Mouse (Mus musculus) gastrocnemius, postnatal 4 days (tissue): ENCODE data around the gene 4930452B06Rik. TPM values are rescaled to one million over a fixed set of nuclear protein-coding genes. Genes with fewer than 3 reads are reported as not detected.

Experiments
- DNase-seq, 2 experiments: peaks; one replicate each; pipeline ENCODE4 v3.0.0; 2021 to 2022; ENCODE audit warnings: low spot score in 2 of 2, mixed read lengths in 2 of 2
- total RNA-seq, 2 experiments: library from RNA; stranded (reverse); gene quantifications; 2 replicates each; pipeline ENCODE4 v1.2.3; 2021

Gene 4930452B06Rik
- total RNA-seq, 2 experiments from 2014 or later, result 2.1 to 2.7 TPM

- DNase-seq, result no peak
These were observed 130.0 kb downstream of the 4930452B06Rik start for GRCm38 (mm10) chr14:8536024-8536423.

- DNase-seq, result no peak
These were observed 140.8 kb downstream of the 4930452B06Rik start for GRCm38 (mm10) chr14:8525232-8525631.

GRCm38 (mm10) chr14:8517681-8518080, 148.4 kb downstream of the 4930452B06Rik start:
- no peak for DNase-seq

- DNase-seq, result no peak
These were observed 152.0 kb downstream of the 4930452B06Rik start for GRCm38 (mm10) chr14:8514071-8514470.

- no peak for DNase-seq
These were observed 154.8 kb downstream of the 4930452B06Rik start for GRCm38 (mm10) chr14:8511276-8511675.

GRCm38 (mm10) chr14:8510288-8510959, 155.6 kb downstream of the 4930452B06Rik start:
- DNase-seq, result no peak

GRCm38 (mm10) chr14:8508669-8509068, 157.4 kb downstream of the 4930452B06Rik start:
- DNase-seq, result no peak

GRCm38 (mm10) chr14:8504206-8504605, 161.8 kb downstream of the 4930452B06Rik start:
- DNase-seq, result no peak

GRCm38 (mm10) chr14:8503345-8503744, 162.7 kb downstream of the 4930452B06Rik start:
- DNase-seq, result no peak

- no peak for DNase-seq
These were observed 163.5 kb downstream of the 4930452B06Rik start for GRCm38 (mm10) chr14:8502496-8502895.

- DNase-seq, result no peak
These were observed 170.3 kb downstream of the 4930452B06Rik start for GRCm38 (mm10) chr14:8495691-8496090.

- DNase-seq, result no peak
These were observed 171.1 kb downstream of the 4930452B06Rik start for GRCm38 (mm10) chr14:8494952-8495351.

- no peak for DNase-seq
These were observed 171.8 kb downstream of the 4930452B06Rik start for GRCm38 (mm10) chr14:8494260-8494659.

- DNase-seq, result no peak
These were observed 187.9 kb downstream of the 4930452B06Rik start for GRCm38 (mm10) chr14:8478098-8478497.

- no peak for DNase-seq
These were observed 188.7 kb downstream of the 4930452B06Rik start for GRCm38 (mm10) chr14:8477348-8477747.

GRCm38 (mm10) chr14:8476606-8477005, 189.4 kb downstream of the 4930452B06Rik start:
- no peak for DNase-seq

GRCm38 (mm10) chr14:8475851-8476250, 190.2 kb downstream of the 4930452B06Rik start:
- no peak for DNase-seq

- DNase-seq, result no peak
These were observed 193.2 kb downstream of the 4930452B06Rik start for GRCm38 (mm10) chr14:8472884-8473283.

- no peak for DNase-seq
These were observed 201.5 kb downstream of the 4930452B06Rik start for GRCm38 (mm10) chr14:8464401-8465154.

- no peak for DNase-seq
These were observed 203.1 kb downstream of the 4930452B06Rik start for GRCm38 (mm10) chr14:8462973-8463372.

GRCm38 (mm10) chr14:8462321-8462909, 203.6 kb downstream of the 4930452B06Rik start:
- DNase-seq, result no peak
